Comparison of ENCODE assay signal across 12 mouse cellular contexts in genomic region chr2:132275527-132275926, GRCm38 (mm10). TPM values are rescaled to one million over a fixed set of nuclear protein-coding genes. Genes with fewer than 3 reads are reported as not detected.
DNase-seq lines count a peak whose midpoint lies in the region; ATAC-seq and TF ChIP-seq lines count a peak whose summit lies in the region.
"Had no signal": no experiment of that assay in that cellular context is flagged by ENCODE, and none has a peak within 500 bp of the region (broad histone marks: within the 10 kb centered on the region; RNA-seq: fewer than 3 reads in every experiment).

No protein-coding gene starts in this region.

- no peaks in the 10 kb centered on the region for H3K27me3 ChIP-seq in liver, embryonic 12.5 days (replicated peaks)
- no peaks in the 10 kb centered on the region for H3K27me3 ChIP-seq in ES-Bruce4 (ENCODE audit: control insufficient read depth, insufficient read depth, low read length, poor library complexity, severe bottlenecking)
- H3K27me3 ChIP-seq: embryonic facial prominence, embryonic 13.5 days; neural tube, embryonic 15.5 days had no signal

- no peak for TF ChIP-seq EP300 in ES-Bruce4 (IDR thresholded peaks at IDR 0.05; ENCODE audit: insufficient read depth, low read depth, low read length)

- H3K4me3 ChIP-seq in gastrocnemius, adult 2 months, result no peak overlapping the region
- H3K4me3 ChIP-seq in liver, embryonic 12.5 days, result no peak overlapping the region
- H3K4me3 ChIP-seq in ES-Bruce4 (ENCODE audit: low read depth, low read length), result no peak overlapping the region
- H3K4me3 ChIP-seq: embryonic facial prominence, embryonic 13.5 days; neural tube, embryonic 15.5 days had no signal

- no peak overlapping the region for H3K4me2 ChIP-seq in liver, embryonic 12.5 days
- H3K4me2 ChIP-seq: embryonic facial prominence, embryonic 13.5 days; neural tube, embryonic 15.5 days had no signal

- no peak for DNase-seq in gastrocnemius, adult 2 months
- no peak for DNase-seq in gastrocnemius, postnatal 36 days
- peak; percentile 22 for DNase-seq in liver
- no peak for DNase-seq in brain, embryonic 14.5 days (ENCODE audit: low read depth)
- DNase-seq in spleen, adult 18-20 months, result no peak
- DNase-seq in urinary bladder, postnatal 4 days (ENCODE audit: low spot score in 2 of 2), result no peak
- DNase-seq: kidney, adult 9 months; thymus, postnatal 36 days had no signal

- peak; percentile 30; the same call in 1 of the 2 replicates for TF ChIP-seq CTCF in gastrocnemius, adult 2 months (IDR thresholded peaks at IDR 0.05)
- TF ChIP-seq CTCF in ES-Bruce4 (IDR thresholded peaks at IDR 0.05; ENCODE audit: low read depth, low read length), result peak; percentile 81
- TF ChIP-seq CTCF in brain, embryonic 14.5 days (IDR thresholded peaks at IDR 0.05; ENCODE audit: borderline replicate concordance, extremely low read depth, insufficient read depth, insufficient read length), result 0 out of 2 replicates have a peak, but pooled peaks have one; percentile 8

- H3K4me1 ChIP-seq in liver, embryonic 12.5 days, result peaks cover 33% of the 10 kb centered on the region
- H3K4me1 ChIP-seq in ES-Bruce4 (ENCODE audit: control insufficient read depth, insufficient read depth, low read length), result peaks cover 4% of the 10 kb centered on the region

- peaks cover 6% of the 10 kb centered on the region; the same call in 1 of the 2 replicates for H3K36me3 ChIP-seq in liver, embryonic 12.5 days
- no peaks in the 10 kb centered on the region for H3K36me3 ChIP-seq in ES-Bruce4 (ENCODE audit: control insufficient read depth, insufficient read depth, low read length, poor library complexity, severe bottlenecking)
- H3K36me3 ChIP-seq: neural tube, embryonic 15.5 days had no signal

- intact Hi-C loops in gastrocnemius, adult 2 months (cut with DNase I), result no loop called here
- intact Hi-C loops in gastrocnemius, postnatal 36 days (cut with DNase I), result no loop called here

- H3K9ac ChIP-seq in liver, embryonic 12.5 days, result no peak overlapping the region
- H3K9ac ChIP-seq in ES-Bruce4 (ENCODE audit: low read depth, poor library complexity, severe bottlenecking), result no peak overlapping the region
- H3K9ac ChIP-seq: embryonic facial prominence, embryonic 13.5 days; neural tube, embryonic 15.5 days had no signal

- no peaks in the 10 kb centered on the region for H3K9me3 ChIP-seq in liver, embryonic 12.5 days (replicated peaks)
- no peaks in the 10 kb centered on the region for H3K9me3 ChIP-seq in ES-Bruce4 (replicated peaks; ENCODE audit: control insufficient read depth, insufficient read depth, low read length, poor library complexity, severe bottlenecking)
- H3K9me3 ChIP-seq: embryonic facial prominence, embryonic 13.5 days; neural tube, embryonic 15.5 days had no signal

- no peak for TF ChIP-seq POLR2A in ES-Bruce4 (IDR thresholded peaks at IDR 0.05; ENCODE audit: insufficient read depth, low read length)
- TF ChIP-seq POLR2A in brain, embryonic 14.5 days (IDR thresholded peaks at IDR 0.05; ENCODE audit: borderline replicate concordance, extremely low read depth, insufficient read depth, insufficient read length, poor library complexity, severe bottlenecking), result no peak

- no peak overlapping the region for H3K27ac ChIP-seq in gastrocnemius, adult 2 months
- no peak overlapping the region for H3K27ac ChIP-seq in liver, embryonic 12.5 days
- H3K27ac ChIP-seq in ES-Bruce4 (ENCODE audit: insufficient read depth, low read length), result no peak overlapping the region
- H3K27ac ChIP-seq: embryonic facial prominence, embryonic 13.5 days; neural tube, embryonic 15.5 days had no signal

- ATAC-seq in liver, embryonic 12.5 days, result no peak

- WGBS in liver, embryonic 12.5 days (ENCODE audit: insufficient replicate concordance), result 62% methylated on average over 4 of the region's 4 CpGs

RNA-seq across cellular contexts. Expression of gene Cds2, which starts 12.6 kb away (rescaled TPM):
- total RNA-seq in gastrocnemius, adult 2 months (2021), result 10 to 100 TPM; 13.0 to 17.7 TPM
- total RNA-seq in gastrocnemius, postnatal 36 days (2021), result 10 to 100 TPM; 14.4 to 15.0 TPM
- 13.7 and 15.4 TPM in 2 replicates for polyA plus RNA-seq in liver, embryonic 12.5 days (2016; fragmentation: Nextera tagmentation; extraction: Ambion mirVana)
- 74.3 and 83.4 TPM in 2 replicates for polyA plus RNA-seq in ES-Bruce4 (2011; ENCODE audit: insufficient read depth, insufficient read length, low read depth, missing spikeins)
- polyA plus RNA-seq in brain, embryonic 14.5 days (2012; rRNA removed), result 39.5 and 59.5 TPM in 2 replicates

RNA-seq across cellular contexts. Expression of gene Pcna, which starts 22.4 kb away (rescaled TPM):
- total RNA-seq in gastrocnemius, adult 2 months (2021), result 10 to 100 TPM; 19.0 to 22.9 TPM
- 10 to 100 TPM; 19.7 to 20.7 TPM for total RNA-seq in gastrocnemius, postnatal 36 days (2021)
- polyA plus RNA-seq in liver, embryonic 12.5 days (2016; fragmentation: Nextera tagmentation; extraction: Ambion mirVana), result 353 and 360 TPM in 2 replicates
- 355 and 368 TPM in 2 replicates for polyA plus RNA-seq in ES-Bruce4 (2011; ENCODE audit: insufficient read depth, insufficient read length, low read depth, missing spikeins)
- 158 and 255 TPM in 2 replicates for polyA plus RNA-seq in brain, embryonic 14.5 days (2012; rRNA removed)

RNA-seq across cellular contexts. Expression of gene Tmem230, which starts 27.9 kb away (rescaled TPM):
- 10 to 100 TPM; 23.2 to 28.1 TPM for total RNA-seq in gastrocnemius, adult 2 months (2021)
- 10 to 100 TPM; 18.1 to 22.8 TPM for total RNA-seq in gastrocnemius, postnatal 36 days (2021)
- 24.4 and 25.7 TPM in 2 replicates for polyA plus RNA-seq in liver, embryonic 12.5 days (2016; fragmentation: Nextera tagmentation; extraction: Ambion mirVana)
- 46.0 and 47.7 TPM in 2 replicates for polyA plus RNA-seq in ES-Bruce4 (2011; ENCODE audit: insufficient read depth, insufficient read length, low read depth, missing spikeins)
- 56.9 and 77.4 TPM in 2 replicates for polyA plus RNA-seq in brain, embryonic 14.5 days (2012; rRNA removed)

Comparison
In these comparisons a context has a peak if more than half of its experiments do, and no peak if none do; other contexts are left out.
1. CTCF ChIP-seq: peak in every context shown above with its lines; median percentile 81 in ES-Bruce4; 30 in gastrocnemius, adult 2 months; 8 in brain, embryonic 14.5 days.